ENCODE assay signal across 8 mouse cellular contexts in genomic region chr15:98510438-98511385, GRCm38 (mm10). TPM values are rescaled to one million over a fixed set of nuclear protein-coding genes. Genes with fewer than 3 reads are reported as not detected.
A peak's percentile ranks its signal among the peaks of the same experiment; 100 is the strongest.
DNase-seq lines count a peak whose midpoint lies in the region; ATAC-seq and TF ChIP-seq lines count a peak whose summit lies in the region.

No protein-coding gene starts in this region.

- peak overlapping the region; percentile 30 for H3K9ac ChIP-seq in heart, embryonic 14.5 days (ENCODE audit: low read length)
- H3K9ac ChIP-seq in lung, embryonic 14.5 days: no peak overlapping the region
- H3K9ac ChIP-seq in neural tube, embryonic 15.5 days (replicated peaks): no peak overlapping the region

- H3K36me3 ChIP-seq in E14TG2a.4 (ENCODE audit: insufficient read depth, low read length): no peaks in the 10 kb centered on the region
- no peaks in the 10 kb centered on the region for H3K36me3 ChIP-seq in erythroblast, embryonic 14.5 days (ENCODE audit: control insufficient read depth)
- no peaks in the 10 kb centered on the region for H3K36me3 ChIP-seq in heart, embryonic 14.5 days (ENCODE audit: control insufficient read depth, insufficient read depth, low read length)
- H3K36me3 ChIP-seq in lung, embryonic 14.5 days (ENCODE audit: insufficient read depth): no peaks in the 10 kb centered on the region
- H3K36me3 ChIP-seq in neural tube, embryonic 15.5 days: no peaks in the 10 kb centered on the region
- H3K36me3 ChIP-seq in thymus, adult 2 months (ENCODE audit: control insufficient read depth, insufficient read depth, low read length): no peaks in the 10 kb centered on the region

- H3K4me2 ChIP-seq in heart, embryonic 14.5 days (ENCODE audit: low read length): peak overlapping the region; percentile 64
- H3K4me2 ChIP-seq in lung, embryonic 14.5 days: peak overlapping the region; percentile 58
- peak overlapping the region; percentile 55 for H3K4me2 ChIP-seq in neural tube, embryonic 15.5 days

- H3K4me3 ChIP-seq in E14TG2a.4 (replicated peaks; ENCODE audit: low read length): peak overlapping the region; percentile 60
- peak overlapping the region; percentile 36 for H3K4me3 ChIP-seq in erythroblast, embryonic 14.5 days (replicated peaks)
- peak overlapping the region; percentile 24 to 33 for H3K4me3 ChIP-seq in heart, embryonic 14.5 days (ENCODE audit: control insufficient read depth in 1 of 2, insufficient read depth in 1 of 2, low read depth in 1 of 2, low read length in 2 of 2)
- no peak overlapping the region; the same call in 1 of the 2 replicates for H3K4me3 ChIP-seq in lung, embryonic 14.5 days (ENCODE audit: low read depth, low read length)
- peak overlapping the region; percentile 21 for H3K4me3 ChIP-seq in neural tube, embryonic 15.5 days (replicated peaks)
- peak overlapping the region; percentile 36 for H3K4me3 ChIP-seq in thymus, adult 2 months (ENCODE audit: control insufficient read depth, insufficient read depth, low read length)

- TF ChIP-seq CTCF in E14TG2a.4 (conservative IDR thresholded peaks at IDR 0.05; ENCODE audit: low read length): peak; percentile 61
- TF ChIP-seq CTCF in brain, embryonic 14.5 days (IDR thresholded peaks at IDR 0.05; ENCODE audit: borderline replicate concordance, extremely low read depth, insufficient read depth, insufficient read length): peak; percentile 87
- peak; percentile 88 for TF ChIP-seq CTCF in lung, embryonic 14.5 days (IDR thresholded peaks at IDR 0.05; ENCODE audit: low read depth)
- TF ChIP-seq CTCF in thymus, adult 2 months (IDR thresholded peaks at IDR 0.05; ENCODE audit: borderline replicate concordance, control insufficient read depth, extremely low read depth, insufficient read depth, low read length, poor library complexity): peak; percentile 87; the same call in 1 of the 2 replicates

- 23% methylated on average over 25 of the region's 25 CpGs for WGBS in heart, embryonic 14.5 days
- WGBS in lung, embryonic 14.5 days: 26% methylated on average over 25 of the region's 25 CpGs
- 29% methylated on average over 25 of the region's 25 CpGs for WGBS in neural tube, embryonic 15.5 days
- 22% methylated on average over 25 of the region's 25 CpGs for WGBS in thymus, adult 2 months

- peak overlapping the region; percentile 9 to 37; a peak in 1 of 4 replicates for H3K27ac ChIP-seq in heart, embryonic 14.5 days (replicated peaks in 1 of 2; ENCODE audit: control insufficient read depth in 1 of 2, insufficient read depth in 1 of 2, low read depth in 2 of 2, low read length in 2 of 2)
- H3K27ac ChIP-seq in lung, embryonic 14.5 days (ENCODE audit: low read depth): no peak overlapping the region
- H3K27ac ChIP-seq in neural tube, embryonic 15.5 days (replicated peaks): no peak overlapping the region
- H3K27ac ChIP-seq in thymus, adult 2 months (ENCODE audit: control insufficient read depth, insufficient read depth, low read length): peak overlapping the region; percentile 91

- peaks cover 16% of the 10 kb centered on the region for H3K4me1 ChIP-seq in E14TG2a.4 (replicated peaks; ENCODE audit: low read depth, low read length)
- H3K4me1 ChIP-seq in erythroblast, embryonic 14.5 days (ENCODE audit: control insufficient read depth): peaks cover 5% of the 10 kb centered on the region
- H3K4me1 ChIP-seq in heart, embryonic 14.5 days (ENCODE audit: control insufficient read depth in 2 of 2, insufficient read depth in 2 of 2, low read length in 2 of 2): peaks cover 12 to 15% of the 10 kb centered on the region in 2 experiments
- H3K4me1 ChIP-seq in lung, embryonic 14.5 days (ENCODE audit: insufficient read depth): peaks cover 3% of the 10 kb centered on the region; the same call in 1 of the 2 replicates
- peaks cover 7% of the 10 kb centered on the region for H3K4me1 ChIP-seq in neural tube, embryonic 15.5 days
- H3K4me1 ChIP-seq in thymus, adult 2 months (replicated peaks; ENCODE audit: control insufficient read depth, insufficient read depth, low read length): peaks cover 46% of the 10 kb centered on the region

- peak; percentile 85 for DNase-seq in brain, embryonic 14.5 days (ENCODE audit: low read depth)
- DNase-seq in kidney, postnatal 36 days: peak; percentile 61 to 89
- DNase-seq in lung, embryonic 14.5 days: peak; percentile 91
- DNase-seq in thymus, adult 2 months: peak; percentile 85

- no peaks in the 10 kb centered on the region for H3K9me3 ChIP-seq in E14TG2a.4 (ENCODE audit: low read length)
- H3K9me3 ChIP-seq in erythroblast, embryonic 14.5 days (ENCODE audit: control insufficient read depth, low read length): no peaks in the 10 kb centered on the region
- H3K9me3 ChIP-seq in heart, embryonic 14.5 days (ENCODE audit: control insufficient read depth, low read length): no peaks in the 10 kb centered on the region
- no peaks in the 10 kb centered on the region for H3K9me3 ChIP-seq in lung, embryonic 14.5 days (ENCODE audit: low read depth, low read length)
- H3K9me3 ChIP-seq in neural tube, embryonic 15.5 days (replicated peaks): no peaks in the 10 kb centered on the region

- H3K27me3 ChIP-seq in E14TG2a.4 (ENCODE audit: insufficient read depth, low read length): 0 out of 2 replicates have a peak, but pooled peaks cover 5% of the 10 kb centered on the region
- peaks cover 6% of the 10 kb centered on the region for H3K27me3 ChIP-seq in erythroblast, embryonic 14.5 days (ENCODE audit: control insufficient read depth)
- H3K27me3 ChIP-seq in heart, embryonic 14.5 days (ENCODE audit: control insufficient read depth, insufficient read depth, low read length): no peaks in the 10 kb centered on the region
- no peaks in the 10 kb centered on the region for H3K27me3 ChIP-seq in lung, embryonic 14.5 days (ENCODE audit: insufficient read depth, low read length)
- H3K27me3 ChIP-seq in neural tube, embryonic 15.5 days (replicated peaks): no peaks in the 10 kb centered on the region
- no peaks in the 10 kb centered on the region for H3K27me3 ChIP-seq in thymus, adult 2 months (ENCODE audit: control insufficient read depth, insufficient read depth, low read length)

- no peak for ATAC-seq in heart, embryonic 14.5 days (ENCODE audit: insufficient number of reproducible peaks, insufficient read depth, low FRiP score, low read depth)
- no peak; the same call in 1 of the 2 replicates for ATAC-seq in lung, embryonic 14.5 days (ENCODE audit: insufficient read depth)
- no peak for ATAC-seq in neural tube, embryonic 15.5 days (ENCODE audit: low FRiP score)

- TF ChIP-seq POLR2A in brain, embryonic 14.5 days (IDR thresholded peaks at IDR 0.05; ENCODE audit: borderline replicate concordance, extremely low read depth, insufficient read depth, insufficient read length, poor library complexity, severe bottlenecking): no peak
- 0 out of 2 replicates have a peak, but pooled peaks have one; percentile 14 for TF ChIP-seq POLR2A in thymus, adult 2 months (IDR thresholded peaks at IDR 0.05; ENCODE audit: control insufficient read depth, extremely low read depth, insufficient read depth, low read length, poor library complexity)

RNA-seq across cellular contexts. Expression of gene Olfr279, which starts 18.5 kb away (rescaled TPM):
- not detected in 2 replicates for polyA plus RNA-seq in brain, embryonic 14.5 days (2012; rRNA removed)
- not detected in 2 replicates for polyA plus RNA-seq in erythroblast, embryonic 14.5 days (2012)
- not detected in 2 replicates for polyA plus RNA-seq in heart, embryonic 14.5 days (2014; fragmentation: Nextera tagmentation; extraction: Ambion mirVana)
- polyA plus RNA-seq in lung, embryonic 14.5 days (2014; fragmentation: Nextera tagmentation; extraction: Ambion mirVana): not detected in 2 replicates
- polyA plus RNA-seq in neural tube, embryonic 15.5 days (2015; fragmentation: Nextera tagmentation; extraction: Ambion mirVana): not detected in 2 replicates
- polyA plus RNA-seq in thymus, adult 2 months (2012; rRNA removed): not detected in 2 replicates

RNA-seq across cellular contexts. Expression of gene Kansl2, which starts 23.4 kb away (rescaled TPM):
- 106 and 115 TPM in 2 replicates for polyA plus RNA-seq in brain, embryonic 14.5 days (2012; rRNA removed)
- 2.3 and 2.7 TPM in 2 replicates for polyA plus RNA-seq in erythroblast, embryonic 14.5 days (2012)
- polyA plus RNA-seq in heart, embryonic 14.5 days (2014; fragmentation: Nextera tagmentation; extraction: Ambion mirVana): 69.0 and 74.1 TPM in 2 replicates
- 113 and 121 TPM in 2 replicates for polyA plus RNA-seq in lung, embryonic 14.5 days (2014; fragmentation: Nextera tagmentation; extraction: Ambion mirVana)
- 102 and 104 TPM in 2 replicates for polyA plus RNA-seq in neural tube, embryonic 15.5 days (2015; fragmentation: Nextera tagmentation; extraction: Ambion mirVana)
- polyA plus RNA-seq in thymus, adult 2 months (2012; rRNA removed): 71.6 and 78.4 TPM in 2 replicates

RNA-seq across cellular contexts. Expression of gene Lalba, which starts 28.2 kb away (rescaled TPM):
- not detected in 2 replicates for polyA plus RNA-seq in brain, embryonic 14.5 days (2012; rRNA removed)
- not detected in 2 replicates for polyA plus RNA-seq in erythroblast, embryonic 14.5 days (2012)
- 0.27 TPM in 1 of 2 replicates, not detected in the other for polyA plus RNA-seq in heart, embryonic 14.5 days (2014; fragmentation: Nextera tagmentation; extraction: Ambion mirVana)
- polyA plus RNA-seq in lung, embryonic 14.5 days (2014; fragmentation: Nextera tagmentation; extraction: Ambion mirVana): 0.50 and 0.68 TPM in 2 replicates
- not detected in 2 replicates for polyA plus RNA-seq in neural tube, embryonic 15.5 days (2015; fragmentation: Nextera tagmentation; extraction: Ambion mirVana)
- polyA plus RNA-seq in thymus, adult 2 months (2012; rRNA removed): 0.48 TPM in 1 of 2 replicates, not detected in the other

RNA-seq across cellular contexts. Expression of gene OR5BS1P, which starts 41.0 kb away (rescaled TPM):
- polyA plus RNA-seq in brain, embryonic 14.5 days (2012; rRNA removed): not detected in 2 replicates
- polyA plus RNA-seq in erythroblast, embryonic 14.5 days (2012): not detected in 2 replicates
- not detected in 2 replicates for polyA plus RNA-seq in heart, embryonic 14.5 days (2014; fragmentation: Nextera tagmentation; extraction: Ambion mirVana)
- not detected in 2 replicates for polyA plus RNA-seq in lung, embryonic 14.5 days (2014; fragmentation: Nextera tagmentation; extraction: Ambion mirVana)
- not detected in 2 replicates for polyA plus RNA-seq in neural tube, embryonic 15.5 days (2015; fragmentation: Nextera tagmentation; extraction: Ambion mirVana)
- polyA plus RNA-seq in thymus, adult 2 months (2012; rRNA removed): not detected in 2 replicates

RNA-seq across cellular contexts. Expression of gene Olfr281, which starts 58.3 kb away (rescaled TPM):
- not detected in 2 replicates for polyA plus RNA-seq in brain, embryonic 14.5 days (2012; rRNA removed)
- polyA plus RNA-seq in erythroblast, embryonic 14.5 days (2012): 0.01 TPM in 1 of 2 replicates, not detected in the other
- polyA plus RNA-seq in heart, embryonic 14.5 days (2014; fragmentation: Nextera tagmentation; extraction: Ambion mirVana): not detected in 2 replicates
- not detected in 2 replicates for polyA plus RNA-seq in lung, embryonic 14.5 days (2014; fragmentation: Nextera tagmentation; extraction: Ambion mirVana)
- polyA plus RNA-seq in neural tube, embryonic 15.5 days (2015; fragmentation: Nextera tagmentation; extraction: Ambion mirVana): not detected in 2 replicates
- not detected in 2 replicates for polyA plus RNA-seq in thymus, adult 2 months (2012; rRNA removed)

Comparison
In these comparisons a context has a peak if more than half of its experiments do, and no peak if none do; other contexts are left out.
1. H3K27ac ChIP-seq: peak in heart, embryonic 14.5 days (2 of 2) and thymus, adult 2 months (single experiment); none in lung, embryonic 14.5 days (single experiment) and neural tube, embryonic 15.5 days (single experiment).
2. RNA of gene Kansl2, which starts 23.4 kb away (polyA plus RNA-seq): 113 to 121 TPM in lung, embryonic 14.5 days, 106 to 115 TPM in brain, embryonic 14.5 days, 102 to 104 TPM in neural tube, embryonic 15.5 days, 71.6 to 78.4 TPM in thymus, adult 2 months and 69.0 to 74.1 TPM in heart, embryonic 14.5 days; 2.3 to 2.7 TPM in erythroblast, embryonic 14.5 days; every median in the first group is over 10 times any median in the second.
3. Peak in every context shown above with its lines, with median percentiles within 50 percentile points of each other: CTCF ChIP-seq, DNase-seq and H3K4me2 ChIP-seq.